Mouse (Mus musculus): ENCODE results near the gene Agxt2. TPM values are rescaled to one million over a fixed set of nuclear protein-coding genes. Genes with fewer than 3 reads are reported as not detected.

Gene Agxt2
- polyA plus RNA-seq (2014; fragmentation: Illumina TruSeq; extraction: RNeasy Lipid Tissue Mini Kit (QIAGEN cat#74804); ENCODE audit: low read depth, low replicate concordance), result not detected

DNA sequence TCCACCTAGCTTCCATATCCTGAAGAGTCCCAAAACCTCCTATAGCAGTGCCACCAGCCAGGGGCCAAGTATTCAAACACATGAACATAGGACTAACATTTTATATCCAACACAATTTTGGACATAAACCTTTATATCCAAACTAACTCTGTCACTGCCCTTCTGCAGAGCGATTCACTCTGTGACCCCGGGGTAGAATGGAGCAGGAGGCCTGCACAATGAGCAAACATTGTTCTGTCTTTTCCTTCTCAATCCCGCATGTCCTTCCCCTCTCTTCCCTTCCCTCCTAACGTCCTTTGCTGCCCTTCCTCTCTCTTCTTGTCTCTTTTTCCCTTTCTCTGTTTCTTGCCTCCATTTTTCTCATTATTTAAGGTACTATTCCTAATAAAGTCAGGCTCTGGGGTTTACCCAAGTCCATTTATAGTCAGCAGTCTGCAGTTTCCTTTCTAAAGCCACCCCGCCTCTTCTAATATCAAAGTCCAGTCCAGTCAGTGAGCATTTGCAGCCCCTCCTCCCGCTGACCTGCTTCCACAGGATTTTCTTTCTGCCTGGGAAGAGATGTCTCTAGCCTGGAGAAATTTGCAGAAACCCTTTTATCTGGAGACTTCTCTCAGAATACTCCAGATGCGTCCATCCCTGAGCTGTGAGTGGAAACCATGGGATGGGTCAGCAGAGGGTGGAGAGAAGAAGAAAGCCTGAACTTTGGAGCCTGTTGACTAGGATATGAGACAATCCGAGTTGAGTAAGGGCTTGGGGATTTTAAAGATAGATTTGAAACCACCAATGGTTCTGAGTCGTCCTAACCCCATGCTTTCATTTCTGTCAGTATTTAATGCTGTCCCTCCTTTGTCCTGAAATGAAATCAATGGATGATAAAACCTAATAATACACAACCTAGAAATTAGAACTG lies at the start of gene Agxt2:
TSS of gene Agxt2 (plus strand) at position 494 of the 910 bp plus-strand sequence.

DNA sequence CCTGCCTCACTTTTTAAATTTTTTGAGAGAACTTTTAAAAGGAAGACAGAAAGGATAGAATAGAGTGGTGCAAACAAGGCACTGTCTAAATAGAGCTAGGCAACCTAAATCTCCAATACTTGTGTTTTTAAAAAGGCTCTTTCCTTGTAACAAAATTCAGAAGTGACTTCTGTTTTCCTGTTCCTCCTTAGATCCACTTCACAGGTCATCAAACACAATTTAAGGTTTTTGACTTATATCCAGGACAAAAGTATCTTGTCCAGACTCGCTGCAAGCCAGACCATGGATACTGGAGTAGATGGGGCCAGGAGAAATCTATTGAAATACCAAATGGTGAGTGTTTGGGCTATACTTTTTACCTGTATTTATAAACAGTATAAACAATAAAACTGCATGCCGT lies 33.3 kb upstream of the Agxt2 start, which contains the start of gene Gm21973:
TSS of gene Gm21973 (plus strand) at position 301 of the 400 bp plus-strand sequence.

Other genes with a start within 250 kb of the Agxt2 start
- 2.7 TPM for gene Prlr, start 181.3 kb upstream of the Agxt2 start, polyA plus RNA-seq (2014; fragmentation: Illumina TruSeq; extraction: RNeasy Lipid Tissue Mini Kit (QIAGEN cat#74804); ENCODE audit: low read depth, low replicate concordance)
- not detected for gene Gm21973, start 33.2 kb upstream of the Agxt2 start, polyA plus RNA-seq (2014; fragmentation: Illumina TruSeq; extraction: RNeasy Lipid Tissue Mini Kit (QIAGEN cat#74804); ENCODE audit: low read depth, low replicate concordance)
- 40.3 TPM for gene Dnajc21, start 112.0 kb downstream of the Agxt2 start, polyA plus RNA-seq (2014; fragmentation: Illumina TruSeq; extraction: RNeasy Lipid Tissue Mini Kit (QIAGEN cat#74804); ENCODE audit: low read depth, low replicate concordance)
- gene Brix1, start 127.4 kb downstream of the Agxt2 start, polyA plus RNA-seq (2014; fragmentation: Illumina TruSeq; extraction: RNeasy Lipid Tissue Mini Kit (QIAGEN cat#74804); ENCODE audit: low read depth, low replicate concordance), result 19.3 TPM
- 11.1 TPM for gene Rad1, start 127.5 kb downstream of the Agxt2 start, polyA plus RNA-seq (2014; fragmentation: Illumina TruSeq; extraction: RNeasy Lipid Tissue Mini Kit (QIAGEN cat#74804); ENCODE audit: low read depth, low replicate concordance)
- gene Ttc23l, start 200.1 kb downstream of the Agxt2 start, polyA plus RNA-seq (2014; fragmentation: Illumina TruSeq; extraction: RNeasy Lipid Tissue Mini Kit (QIAGEN cat#74804); ENCODE audit: low read depth, low replicate concordance), result not detected